Mouse (Mus musculus): Measurements from ENCODE around the gene Calm3. TPM values are rescaled to one million over a fixed set of nuclear protein-coding genes. Genes with fewer than 3 reads are reported as not detected.

Gene Calm3
- polyA plus RNA-seq, 2 experiments from 2014 or later = 48.5 to 103 TPM

DNA sequence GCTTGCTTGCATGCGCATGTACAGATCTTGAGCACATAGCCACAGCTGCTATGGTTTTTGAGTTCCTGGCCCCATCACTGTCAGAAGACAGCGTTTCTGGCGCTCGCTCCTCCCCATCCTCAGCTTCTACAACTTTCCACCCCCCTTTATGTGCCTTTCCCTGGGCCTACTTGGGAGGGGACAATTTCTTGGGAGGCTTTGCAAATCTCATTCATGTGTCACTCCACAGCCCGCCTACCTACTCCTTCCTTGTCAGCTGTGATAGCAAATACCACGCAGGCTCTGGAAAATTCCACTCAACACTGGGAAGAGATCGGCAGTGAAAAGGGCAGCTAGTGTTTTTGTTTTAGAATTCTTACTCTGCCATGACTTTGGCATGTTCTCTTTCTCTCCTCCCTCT lies 16.4 kb upstream of the Calm3 start:
- no peak for ATAC-seq

DNA sequence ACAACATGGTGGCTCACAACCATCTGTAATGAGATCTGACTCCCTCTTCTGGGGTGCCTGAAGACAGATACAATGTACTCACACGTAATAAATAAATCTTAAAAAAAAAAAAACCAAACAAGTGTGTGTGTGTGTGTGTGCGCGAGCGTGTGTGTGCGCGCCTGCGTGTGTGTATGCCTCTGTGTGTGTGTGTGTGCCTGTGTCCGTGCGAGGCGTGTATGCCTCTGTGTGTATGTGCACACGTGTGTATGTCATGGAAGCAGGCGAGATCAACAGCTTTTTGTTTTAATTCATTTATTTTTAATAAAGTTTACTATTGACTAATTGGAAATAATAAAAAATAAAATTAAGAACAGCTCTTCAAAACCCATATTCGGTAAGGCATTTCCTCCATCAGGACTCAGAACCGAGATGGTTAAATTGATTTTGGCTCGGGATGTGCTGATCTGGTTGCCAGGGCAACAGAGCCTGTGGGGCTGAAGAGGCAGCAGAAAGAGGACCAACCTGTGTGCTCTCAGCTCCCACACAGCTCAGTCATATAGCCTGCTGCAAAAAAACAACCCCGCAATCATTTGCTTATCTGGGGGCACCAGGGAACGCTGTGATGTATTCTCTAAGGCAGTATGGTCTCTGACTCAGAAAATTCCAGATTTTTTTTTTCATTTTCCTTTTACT lies 14.3 kb upstream of the Calm3 start:
- no peak for ATAC-seq

DNA sequence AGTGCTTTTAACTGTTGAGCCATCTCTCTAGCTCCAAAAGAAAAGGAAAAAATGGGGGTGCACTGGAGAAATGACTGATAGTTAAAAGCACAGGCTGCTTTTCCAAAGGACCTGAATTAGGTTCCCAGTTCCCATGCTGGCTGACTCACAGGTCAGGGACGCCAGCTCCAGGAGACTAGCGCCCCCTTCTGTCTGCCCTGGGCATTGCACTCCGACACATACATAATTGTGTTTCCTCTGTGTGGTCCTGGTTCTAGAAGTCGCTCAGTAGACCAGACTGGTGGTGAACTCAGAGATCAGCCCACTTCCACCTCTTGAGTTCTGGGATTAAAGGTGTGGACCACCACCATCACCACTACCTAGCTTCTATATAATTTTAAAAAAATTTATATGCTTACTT lies 13.4 kb upstream of the Calm3 start:
- ATAC-seq = no peak

DNA sequence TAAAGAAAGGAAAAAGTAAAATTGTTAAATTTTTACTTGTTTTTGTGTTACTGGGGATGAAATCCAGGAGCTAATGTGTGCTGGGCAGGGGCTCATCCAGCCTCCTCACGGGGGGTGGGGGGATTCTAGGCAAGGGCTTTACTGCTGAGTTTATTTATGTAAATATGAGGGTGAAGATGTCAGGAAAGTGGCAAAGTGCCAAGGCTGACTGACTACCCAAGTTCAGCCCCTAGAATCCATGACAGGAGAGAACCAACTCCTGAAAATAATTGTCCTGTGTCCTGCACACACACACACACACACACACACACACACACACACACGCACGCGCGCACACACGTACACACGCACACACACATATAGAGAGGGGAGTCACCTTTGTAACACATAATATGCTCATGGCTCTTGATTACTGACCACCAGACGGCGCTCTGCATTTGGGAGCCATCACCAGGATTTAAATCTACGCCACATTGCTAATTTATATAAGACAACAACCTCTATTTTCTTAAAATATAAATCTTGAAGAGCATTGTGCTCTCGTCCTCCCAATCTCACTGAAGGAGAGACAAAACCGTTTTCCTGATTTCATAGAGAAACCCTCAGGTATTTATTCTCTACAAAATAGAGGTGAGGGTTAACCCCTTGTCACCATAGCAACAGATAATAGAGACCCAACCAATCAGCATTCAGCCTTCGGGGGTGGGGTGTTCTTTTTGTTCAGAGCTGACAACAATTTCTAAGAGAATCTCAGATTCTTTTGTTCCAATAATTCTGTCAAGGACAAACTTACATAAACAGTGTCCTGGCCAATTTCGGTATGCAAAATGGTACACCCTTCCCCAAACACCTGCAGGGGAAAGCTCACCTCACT lies 9.0 kb upstream of the Calm3 start:
- peak; percentile 27 for ATAC-seq

GRCm38 (mm10) chr7:16931968-16932627 lies 8.2 kb upstream of the Calm3 start:
- ATAC-seq = peak; percentile 75

- peak; percentile 76 for ATAC-seq
These were observed 6.9 kb upstream of the Calm3 start for GRCm38 (mm10) chr7:16930850-16931249.

DNA sequence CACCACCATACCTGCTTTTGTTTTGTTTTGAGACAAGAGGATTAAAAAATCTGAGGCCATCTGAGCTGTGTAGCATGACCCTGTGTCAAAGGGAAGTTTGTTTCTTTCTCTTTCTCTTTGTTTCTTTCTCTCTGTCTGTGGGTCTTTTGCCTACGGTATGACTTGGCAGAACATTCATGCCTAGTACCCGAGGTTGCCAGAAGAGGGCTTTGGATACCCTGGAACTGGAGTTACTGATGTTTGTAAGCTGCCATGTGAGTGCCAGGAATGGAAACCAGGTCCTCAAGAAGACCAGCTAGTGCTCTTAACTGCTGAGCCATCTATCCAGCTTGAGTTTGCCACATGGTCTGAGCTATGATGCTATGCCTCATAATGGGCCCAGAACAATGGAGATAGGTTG lies 4.4 kb upstream of the Calm3 start:
- ATAC-seq = no peak

GRCm38 (mm10) chr7:16923283-16924036 lies 454 bp downstream of the Calm3 start:
- no peak for ATAC-seq

DNA sequence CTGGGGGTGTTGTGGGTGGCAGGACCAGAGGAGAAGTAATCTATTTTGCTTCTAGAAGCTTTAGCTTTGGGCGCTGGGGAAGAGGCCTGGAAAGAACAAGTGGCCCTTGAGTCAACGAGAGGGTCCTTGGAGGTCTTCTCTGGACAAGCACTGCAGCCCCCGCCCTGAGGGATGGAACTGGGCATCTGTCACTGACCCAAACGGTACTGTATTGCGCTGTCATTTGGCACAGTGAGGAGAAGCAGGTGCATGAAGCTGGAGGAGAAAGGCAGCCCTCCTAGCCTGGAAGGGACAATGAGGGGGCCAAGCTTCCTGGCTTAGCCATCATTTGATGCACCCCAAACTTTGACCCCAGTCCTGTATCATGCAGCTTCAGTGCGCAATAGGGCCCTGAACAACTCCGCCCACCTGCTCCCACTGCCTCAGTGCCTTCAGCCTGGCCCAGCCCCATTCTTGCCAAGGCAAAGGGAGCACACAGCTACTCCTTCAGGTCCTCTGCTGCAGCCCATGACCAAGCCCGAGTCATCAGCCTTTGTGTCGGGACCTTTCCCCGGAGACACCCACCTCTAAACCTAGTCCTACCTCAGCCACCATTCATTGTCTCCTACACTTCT lies 1.4 kb downstream of the Calm3 start:
- no peak for ATAC-seq

- ATAC-seq = no peak
These were observed 2.0 kb downstream of the Calm3 start for GRCm38 (mm10) chr7:16921881-16922335.

- no peak for ATAC-seq
These were observed 2.8 kb downstream of the Calm3 start for GRCm38 (mm10) chr7:16920818-16921791.

- ATAC-seq = no peak
These were observed 3.7 kb downstream of the Calm3 start for GRCm38 (mm10) chr7:16920150-16920579.

DNA sequence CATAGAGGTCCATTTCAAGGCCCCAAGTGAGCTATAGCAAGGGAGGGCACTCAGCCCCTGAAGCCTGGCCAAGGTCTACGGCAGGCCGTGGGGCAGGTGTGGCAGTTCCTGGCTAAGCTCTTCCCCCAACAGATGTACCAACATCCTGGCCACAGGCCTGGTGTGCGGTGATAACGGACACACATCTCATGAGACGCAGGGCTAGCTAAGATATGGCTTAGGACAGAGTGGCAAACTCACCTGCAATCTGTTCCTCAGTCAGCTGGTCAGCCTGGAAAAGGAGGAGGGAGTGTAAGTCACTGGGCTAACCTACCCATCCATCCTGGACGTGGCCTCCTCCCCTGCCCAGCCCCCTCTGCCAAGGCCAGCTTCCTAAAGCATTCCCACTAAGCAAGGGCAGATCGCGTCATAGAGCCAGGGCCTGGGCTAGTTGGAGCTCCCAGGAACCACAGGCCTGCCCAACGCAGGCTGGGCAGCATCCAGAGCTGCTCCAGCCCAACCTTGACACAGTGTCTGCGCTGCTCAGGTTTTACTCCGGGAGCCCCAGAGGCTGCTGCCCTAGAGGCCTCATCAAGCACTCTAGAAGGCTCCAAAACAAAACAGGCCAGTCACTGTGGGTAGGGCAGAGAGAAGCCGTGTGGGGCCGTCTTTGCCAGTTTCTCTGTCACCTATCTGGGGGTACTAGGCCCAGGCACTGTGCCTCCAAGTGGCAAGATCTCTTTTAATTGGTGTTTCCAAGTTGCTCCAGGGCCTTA lies 4.3 kb downstream of the Calm3 start:
- ATAC-seq = no peak

GRCm38 (mm10) chr7:16918670-16919069 lies 5.2 kb downstream of the Calm3 start:
- ATAC-seq = no peak

DNA sequence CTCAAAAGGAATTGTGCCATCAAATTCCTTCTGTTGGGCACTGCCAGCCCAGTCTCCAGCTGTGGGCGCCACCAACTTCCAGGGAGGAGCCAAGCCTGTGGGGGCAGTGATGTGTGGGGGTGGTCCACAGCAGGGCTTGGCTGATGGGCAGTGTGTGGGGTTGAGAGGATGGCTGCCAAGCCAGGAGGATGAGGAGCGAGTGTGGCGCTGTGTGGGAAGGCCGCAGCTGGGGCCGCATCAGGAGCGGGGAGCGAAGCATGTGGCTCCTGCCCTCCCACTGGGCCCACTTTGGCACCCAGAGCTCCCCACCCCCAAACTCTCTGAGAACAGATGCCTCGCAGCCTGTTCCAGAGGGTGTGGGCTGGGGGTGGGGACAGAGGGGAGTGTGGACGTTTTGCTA lies 5.9 kb downstream of the Calm3 start:
- ATAC-seq = no peak

DNA sequence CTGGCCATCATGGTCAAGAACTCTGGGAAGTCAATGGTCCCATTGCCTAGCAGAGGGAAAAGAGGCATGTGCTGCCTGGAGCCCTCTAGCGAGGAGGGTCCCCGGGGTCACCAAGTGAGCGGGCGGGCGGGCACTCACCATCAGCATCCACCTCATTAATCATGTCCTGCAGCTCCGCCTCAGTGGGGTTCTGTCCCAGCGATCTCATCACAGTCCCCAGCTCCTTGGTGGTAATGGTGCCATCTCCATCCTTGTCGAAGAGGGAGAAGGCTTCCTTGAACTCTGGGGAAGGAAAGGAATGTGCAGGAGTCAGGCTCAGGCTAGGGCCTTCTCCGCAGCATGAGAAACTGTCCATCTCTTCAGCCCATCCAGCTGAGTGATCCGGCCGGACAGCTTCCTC lies 6.5 kb downstream of the Calm3 start:
- no peak for ATAC-seq

DNA sequence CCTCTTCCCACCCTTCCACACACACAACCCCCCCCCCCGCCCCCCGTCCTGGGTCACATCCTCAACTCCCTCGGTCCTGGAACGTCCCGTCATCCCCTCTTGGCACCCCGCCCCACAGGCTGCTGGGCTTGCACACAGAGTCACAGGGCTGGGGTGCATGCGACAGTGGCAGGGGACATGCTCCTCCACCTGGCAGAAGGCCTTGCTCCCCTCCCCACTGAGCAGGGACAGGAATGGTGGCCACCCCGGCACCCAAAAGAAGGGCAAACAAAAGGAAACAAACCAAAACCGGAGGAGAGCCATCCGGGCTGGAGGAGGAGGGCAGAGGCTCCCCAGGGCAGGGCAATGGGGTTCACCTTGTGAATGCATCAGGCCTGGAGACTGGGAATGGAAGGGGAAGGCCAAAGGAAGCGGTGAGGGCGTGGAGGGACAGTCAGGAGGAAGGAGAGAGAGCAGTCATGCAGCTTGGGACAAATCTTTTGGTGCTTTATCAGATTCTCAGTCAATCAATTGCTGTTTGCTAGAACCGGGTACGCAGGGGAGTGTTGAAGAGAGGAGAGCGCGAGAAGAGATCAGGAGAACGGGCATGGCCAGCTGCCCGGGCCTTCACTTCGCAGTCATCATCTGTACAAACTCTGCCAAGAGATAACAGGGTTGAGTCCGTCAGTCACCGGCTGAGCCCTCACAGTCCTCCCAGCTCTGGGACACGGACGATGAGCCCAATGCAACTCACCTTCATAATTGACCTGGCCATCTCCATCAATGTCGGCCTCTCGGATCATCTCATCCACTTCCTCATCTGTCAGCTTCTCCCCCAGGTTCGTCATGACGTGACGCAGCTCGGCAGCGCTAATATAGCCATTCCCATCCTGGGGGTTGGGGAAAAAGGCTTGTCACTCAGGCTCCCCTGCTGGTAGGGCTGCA lies 7.3 kb downstream of the Calm3 start:
- no peak for ATAC-seq

- ATAC-seq = no peak
These were observed 8.2 kb downstream of the Calm3 start for GRCm38 (mm10) chr7:16915461-16916340.
